Mouse (Mus musculus) MEL (cell line): ENCODE measurements around the gene Mvb12a. TPM values are rescaled to one million over a fixed set of nuclear protein-coding genes. Genes with fewer than 3 reads are reported as not detected.

Experiments
- DNase-seq: peaks from one replicate; pipeline ENCODE4 v3.0.0; 2011; ENCODE audit warnings: low read depth, low spot score
- H3K27ac ChIP-seq: 2 replicates; pipeline ENCODE4 v1.5.1; 2012; ENCODE audit warnings: low read depth, mild to moderate bottlenecking, control low read depth, low read length, moderate library complexity; ENCODE audit not compliant: control insufficient read depth
- H3K27me3 ChIP-seq, 2 experiments: fragments of 150-350 bp in 1 of 2; sonication (generic) in 1 of 2; 2 replicates each; pipeline ENCODE4 v1.6.1; 2012; ENCODE audit warnings: low read length in 2 of 2, mild to moderate bottlenecking in 2 of 2, improper control_type of control experiment in 1 of 2, moderate library complexity in 1 of 2; ENCODE audit not compliant: insufficient read depth in 2 of 2, control insufficient read depth in 1 of 2
- H3K36me3 ChIP-seq, 2 experiments: 2 replicates each; pipeline ENCODE4 v1.6.1; 2012 to 2014; ENCODE audit warnings: low read length in 2 of 2, improper control_type of control experiment in 1 of 2, inconsistent platforms in 1 of 2, mild to moderate bottlenecking in 1 of 2; ENCODE audit not compliant: insufficient read depth in 2 of 2, control insufficient read depth in 1 of 2
- H3K4me1 ChIP-seq, 2 experiments: fragments of 150-350 bp in 1 of 2; sonication (generic) in 1 of 2; 2 replicates each; pipeline ENCODE4 v1.6.1; 2012; ENCODE audit warnings: low read length in 2 of 2, improper control_type of control experiment in 1 of 2, mild to moderate bottlenecking in 1 of 2; ENCODE audit not compliant: insufficient read depth in 2 of 2, control insufficient read depth in 1 of 2
- H3K4me3 ChIP-seq, 2 experiments: fragments of 150-350 bp in 1 of 2; sonication (generic) in 1 of 2; 2 replicates each; pipeline ENCODE4 v1.5.1; 2012; ENCODE audit warnings: low read depth in 2 of 2, low read length in 2 of 2, mild to moderate bottlenecking in 2 of 2, moderate library complexity in 2 of 2, control low read depth in 1 of 2, improper control_type of control experiment in 1 of 2; ENCODE audit not compliant: control insufficient read depth in 1 of 2, insufficient read depth in 1 of 2
- H3K79me2 ChIP-seq: 2 replicates; pipeline ENCODE4 v1.6.1; 2012; ENCODE audit warnings: mild to moderate bottlenecking, low read length, moderate library complexity; ENCODE audit not compliant: control insufficient read depth, poor library complexity, insufficient read depth
- H3K9ac ChIP-seq: 2 replicates; pipeline ENCODE4 v1.6.1; 2012; ENCODE audit warnings: low read depth, mild to moderate bottlenecking, control low read depth, low read length, moderate library complexity; ENCODE audit not compliant: control insufficient read depth, poor library complexity, severe bottlenecking
- H3K9me3 ChIP-seq: fragments of 150-350 bp; sonication (generic); replicated peaks from 2 replicates; pipeline ENCODE4 v1.6.1; 2012; ENCODE audit warnings: mild to moderate bottlenecking, low read length, improper control_type of control experiment, moderate library complexity; ENCODE audit not compliant: insufficient read depth
- CHD1 ChIP-seq: IDR thresholded peaks from 2 replicates; pipeline ENCODE4 v1.6.1; 2012; ENCODE audit warnings: low read depth, mild to moderate bottlenecking, inconsistent platforms, low read length, improper control_type of control experiment
- CHD2 ChIP-seq: IDR thresholded peaks from 2 replicates; pipeline ENCODE4 v1.6.1; 2011; ENCODE audit warnings: low read length, improper control_type of control experiment
- ETS1 ChIP-seq: IDR thresholded peaks from 2 replicates; pipeline ENCODE4 v1.6.1; 2012; ENCODE audit warnings: low read depth, mild to moderate bottlenecking, inconsistent platforms, low read length, improper control_type of control experiment, moderate library complexity
- JUND ChIP-seq: IDR thresholded peaks from 2 replicates; pipeline ENCODE4 v1.6.1; 2011; ENCODE audit warnings: low read depth, mild to moderate bottlenecking, improper control_type of control experiment, low read length
- KAT2A ChIP-seq: conservative IDR thresholded peaks from 2 replicates; pipeline ENCODE4 v1.6.1; 2012; ENCODE audit warnings: low read depth, low read length, improper control_type of control experiment, inconsistent platforms
- MAFK ChIP-seq: IDR thresholded peaks from 2 replicates; pipeline ENCODE4 v1.6.1; 2011; ENCODE audit warnings: low read depth, mild to moderate bottlenecking, low read length, improper control_type of control experiment, borderline replicate concordance
- MAX ChIP-seq: IDR thresholded peaks from 2 replicates; pipeline ENCODE4 v1.6.1; 2011; ENCODE audit warnings: low read length, improper control_type of control experiment
- MAZ ChIP-seq: IDR thresholded peaks from 2 replicates; pipeline ENCODE4 v1.6.1; 2012; ENCODE audit warnings: low read depth, mild to moderate bottlenecking, inconsistent platforms, low read length, improper control_type of control experiment
- MEF2A ChIP-seq: IDR thresholded peaks from 2 replicates; pipeline ENCODE4 v1.6.1; 2014; ENCODE audit warnings: low read depth, mild to moderate bottlenecking, inconsistent platforms, low read length, improper control_type of control experiment; ENCODE audit not compliant: poor library complexity, insufficient replicate concordance, severe bottlenecking; ENCODE audit errors: extremely low read depth
- MXI1 ChIP-seq: IDR thresholded peaks from 2 replicates; pipeline ENCODE4 v1.6.1; 2011; ENCODE audit warnings: mild to moderate bottlenecking, low read depth, low read length, improper control_type of control experiment
- MYC ChIP-seq: IDR thresholded peaks from 2 replicates; pipeline ENCODE4 v1.6.1; 2011; ENCODE audit warnings: low read depth, mild to moderate bottlenecking, low read length, improper control_type of control experiment, moderate library complexity
- NELFE ChIP-seq: IDR thresholded peaks from 2 replicates; pipeline ENCODE4 v1.6.1; 2011; ENCODE audit warnings: low read depth, low read length, improper control_type of control experiment
- POLR2A ChIP-seq, 2 experiments: IDR thresholded peaks; 2 replicates each; pipeline ENCODE4 v1.6.1; 2011 to 2012; ENCODE audit warnings: low read length in 2 of 2, mild to moderate bottlenecking in 2 of 2, control low read depth in 1 of 2, improper control_type of control experiment in 1 of 2, low read depth in 1 of 2, moderate library complexity in 1 of 2; ENCODE audit not compliant: control insufficient read depth in 1 of 2, insufficient read depth in 1 of 2, poor library complexity in 1 of 2
- RAD21 ChIP-seq: IDR thresholded peaks from 2 replicates; pipeline ENCODE4 v1.6.1; 2011; ENCODE audit warnings: mild to moderate bottlenecking, low read depth, low read length, improper control_type of control experiment
- SIN3A ChIP-seq: IDR thresholded peaks from 2 replicates; pipeline ENCODE4 v1.6.1; 2012; ENCODE audit warnings: low read length, improper control_type of control experiment, inconsistent platforms
- SMC3 ChIP-seq: IDR thresholded peaks from 2 replicates; pipeline ENCODE4 v1.6.1; 2011; ENCODE audit warnings: low read depth, low read length, improper control_type of control experiment
- TAL1 ChIP-seq: IDR thresholded peaks from 2 replicates; pipeline ENCODE4 v1.6.1; 2012; ENCODE audit warnings: mild to moderate bottlenecking, inconsistent platforms, low read length, moderate library complexity, mixed read lengths
- TBP ChIP-seq: IDR thresholded peaks from 2 replicates; pipeline ENCODE4 v1.8.0; 2011; ENCODE audit warnings: low read depth, low read length, improper control_type of control experiment
- USF1 ChIP-seq: IDR thresholded peaks from 2 replicates; pipeline ENCODE4 v1.6.1; 2014; ENCODE audit warnings: low read depth, mild to moderate bottlenecking, inconsistent platforms, low read length, improper control_type of control experiment, moderate library complexity
- USF2 ChIP-seq, 2 experiments: IDR thresholded peaks; 2 replicates each; pipeline ENCODE4 v1.6.1; 2011 to 2012; ENCODE audit warnings: improper control_type of control experiment in 2 of 2, low read length in 2 of 2, borderline replicate concordance in 1 of 2, inconsistent platforms in 1 of 2, low read depth in 1 of 2, mild to moderate bottlenecking in 1 of 2; ENCODE audit not compliant: insufficient read depth in 1 of 2
- ZKSCAN1 ChIP-seq: IDR thresholded peaks from 2 replicates; pipeline ENCODE4 v1.6.1; 2012; ENCODE audit warnings: low read depth, mild to moderate bottlenecking, inconsistent platforms, low read length, improper control_type of control experiment, moderate library complexity
- ZMIZ1 ChIP-seq: IDR thresholded peaks from 2 replicates; pipeline ENCODE4 v1.6.1; 2012; ENCODE audit warnings: low read depth, mild to moderate bottlenecking, inconsistent platforms, low read length, improper control_type of control experiment, moderate library complexity
- polyA plus RNA-seq, 2 experiments: library from polyadenylated mRNA; stranded (reverse) in 1 of 2; unstranded in 1 of 2; fragments of >175 nt in 1 of 2; fragments of >200 nt in 1 of 2; gene quantifications; 2 replicates each; pipeline versions ENCODE4 v1.2.1 to v1.2.4; 2012; ENCODE audit warnings: low replicate concordance in 2 of 2, low read depth in 1 of 2; ENCODE audit not compliant: insufficient read length in 2 of 2, insufficient read depth in 1 of 2, missing spikeins in 1 of 2
- total RNA-seq: library from RNA; depleted of rRNA; stranded (reverse); fragments of 300-350 nt; gene quantifications from 2 replicates; pipeline ENCODE4 v1.2.3, GENCODE M21; 2012

The Mvb12a gene
- total and polyA plus RNA-seq, 3 experiments = 46.5 to 67.3 TPM; not detected in 1

GRCm38 (mm10) chr8:71558958-71559690 is 16.4 kb downstream of the Mvb12a start (continued):
- TF ChIP-seq ZMIZ1 = peak; percentile 12; the same call in 1 of the 2 replicates
- TF ChIP-seq JUND = no peak
- no peak for TF ChIP-seq CHD1
- TF ChIP-seq CHD2 = no peak
- no peak for TF ChIP-seq ETS1
- TF ChIP-seq MAFK = no peak
- no peak; the same call in 1 of the 2 replicates for TF ChIP-seq SIN3A
- peak; percentile 23 for TF ChIP-seq TBP
- no peak for TF ChIP-seq USF1
- no peak for TF ChIP-seq USF2 (IDR thresholded peaks at IDR 0.05; ENCODE audit: borderline replicate concordance in 1 of 2, insufficient read depth in 1 of 2, low read depth in 1 of 2, low read length in 2 of 2)
- TF ChIP-seq NELFE = no peak
- TF ChIP-seq KAT2A = no peak
- TF ChIP-seq MAX = no peak
- TF ChIP-seq TAL1 = no peak

GRCm38 (mm10) chr8:71560071-71560470 is 17.3 kb downstream of the Mvb12a start:
- Histone ChIP-seq H3K27me3 (no peaks in the 10 kb centered on the region), H3K79me2 (no peaks in the 10 kb centered on the region), H3K4me1 (peaks cover 4 to 15% of the 10 kb centered on the region in 2 experiments; a peak in 3 of 4 replicates), H3K9me3 (no peaks in the 10 kb centered on the region), H3K9ac (no peak overlapping the region), H3K4me3 (no peak overlapping the region; a peak in 1 of 4 replicates), H3K27ac (no peak overlapping the region), H3K36me3 (peaks cover 0 to 8% of the 10 kb centered on the region in 2 experiments; a peak in 2 of 4 replicates)
- peak; percentile 34 for DNase-seq
- TF ChIP-seq MAZ (no peak), MYC (no peak), ZKSCAN1 (no peak), SMC3 (no peak), POLR2A (IDR thresholded peaks at IDR 0.05; ENCODE audit: control insufficient read depth in 1 of 2, insufficient read depth in 1 of 2, low read depth in 1 of 2, low read length in 2 of 2, poor library complexity in 1 of 2) (no peak), MXI1 (no peak), MEF2A (no peak), RAD21 (no peak)
